Mouse (Mus musculus): ENCODE results near the gene Aacs.

- no peak for TF ChIP-seq CTCF (IDR thresholded peaks at IDR 0.05; ENCODE audit: low read depth)
- no peak for TF ChIP-seq EP300 (optimal IDR thresholded peaks at IDR 0.05)
These were observed 25.9 kb downstream of the Aacs start for GRCm38 (mm10) chr5:125501505-125501904.
